Mouse (Mus musculus) liver, embryonic 12.5 days (tissue): ENCODE results near the gene Cysrt1. TPM values are rescaled to one million over a fixed set of nuclear protein-coding genes. Genes with fewer than 3 reads are reported as not detected.

Experiments used
- ATAC-seq: fragments of 200-750 bp; cut with Nextera tagmentation; 2 replicates; pipeline ENCODE4 v1.8.0; 2017; ENCODE audit warnings: moderate number of reproducible peaks, mild to moderate bottlenecking, moderate library complexity
- H3K27ac ChIP-seq: fragments of 300-500 bp; sonication (generic); 2 replicates; pipeline ENCODE4 v1.5.1; 2016; ENCODE audit warnings: mild to moderate bottlenecking
- H3K27me3 ChIP-seq: fragments of 300-500 bp; sonication (generic); replicated peaks from 2 replicates; pipeline ENCODE4 v1.6.1; 2016; ENCODE audit warnings: mild to moderate bottlenecking, moderate library complexity
- H3K36me3 ChIP-seq: fragments of 300-500 bp; sonication (generic); 2 replicates; pipeline ENCODE4 v1.6.1; 2016; ENCODE audit warnings: mild to moderate bottlenecking, moderate library complexity
- H3K4me1 ChIP-seq: fragments of 300-500 bp; sonication (generic); 2 replicates; pipeline ENCODE4 v1.6.1; 2016
- H3K4me2 ChIP-seq: fragments of 300-500 bp; sonication (generic); 2 replicates; pipeline ENCODE4 v1.6.1; 2016; ENCODE audit warnings: mild to moderate bottlenecking, moderate library complexity
- H3K4me3 ChIP-seq: fragments of 300-500 bp; sonication (generic); 2 replicates; pipeline ENCODE4 v1.5.1; 2016; ENCODE audit warnings: mild to moderate bottlenecking, moderate library complexity
- H3K9ac ChIP-seq: fragments of 300-500 bp; sonication (generic); 2 replicates; pipeline ENCODE4 v1.6.1; 2016; ENCODE audit warnings: mild to moderate bottlenecking, moderate library complexity
- H3K9me3 ChIP-seq: fragments of 300-500 bp; sonication (generic); replicated peaks from 2 replicates; pipeline ENCODE4 v1.6.1; 2016; ENCODE audit warnings: mild to moderate bottlenecking, moderate library complexity
- WGBS: fragments of 180-500 bp; shearing (Covaris S2); methylation state at CpG from one replicate; pipeline ENCODE4 v1.1.7; 2016; ENCODE audit not compliant: insufficient replicate concordance; 5-methylcytosine and 5-hydroxymethylcytosine counted together
- polyA plus RNA-seq: library from polyadenylated mRNA; unstranded; fragments of >200 nt; fragmentation: Nextera tagmentation; extraction: Ambion mirVana; gene quantifications from 2 replicates; pipeline ENCODE4 v1.2.1, GENCODE M21; 2016

Gene Cysrt1
- polyA plus RNA-seq, 1 experiment from 2014 or later: not detected

GRCm38 (mm10) chr2:25229582-25229981 lies 12.7 kb downstream of the Cysrt1 start:
- Histone ChIP-seq H3K9me3 (no peaks in the 10 kb centered on the region), H3K4me2 (no peak overlapping the region), H3K27ac (no peak overlapping the region), H3K4me1 (peaks cover 45% of the 10 kb centered on the region), H3K9ac (no peak overlapping the region), H3K36me3 (no peaks in the 10 kb centered on the region), H3K27me3 (peaks cover 18% of the 10 kb centered on the region), H3K4me3 (no peak overlapping the region)
- no peak for ATAC-seq
- 73% methylated on average over 5 of the region's 5 CpGs for WGBS

- H3K4me1 ChIP-seq: peaks cover 39% of the 10 kb centered on the region
- WGBS: 65% methylated on average over 6 of the region's 6 CpGs
- peak overlapping the region; percentile 67; the same call in 1 of the 2 replicates for H3K9ac ChIP-seq
- H3K36me3 ChIP-seq: no peaks in the 10 kb centered on the region
- peak overlapping the region; percentile 74 for H3K27ac ChIP-seq
- peak overlapping the region; percentile 48 for H3K4me3 ChIP-seq
- H3K4me2 ChIP-seq: peak overlapping the region; percentile 70
- ATAC-seq: no peak
- H3K27me3 ChIP-seq: peaks cover 16% of the 10 kb centered on the region
- H3K9me3 ChIP-seq: no peaks in the 10 kb centered on the region
These were observed 13.2 kb downstream of the Cysrt1 start for GRCm38 (mm10) chr2:25228995-25229530.

- WGBS: 0% methylated on average over 7 of the region's 7 CpGs
- Histone ChIP-seq H3K4me3 (peak overlapping the region; percentile 48), H3K27ac (peak overlapping the region; percentile 74), H3K9ac (peak overlapping the region; percentile 67), H3K36me3 (peaks cover 5% of the 10 kb centered on the region), H3K27me3 (peaks cover 14% of the 10 kb centered on the region), H3K4me1 (peaks cover 36% of the 10 kb centered on the region), H3K4me2 (peak overlapping the region; percentile 70), H3K9me3 (no peaks in the 10 kb centered on the region)
- peak; percentile 27 for ATAC-seq
These were observed 13.8 kb downstream of the Cysrt1 start for GRCm38 (mm10) chr2:25228431-25228889.

GRCm38 (mm10) chr2:25227406-25227805 lies 14.8 kb downstream of the Cysrt1 start:
- H3K4me2 ChIP-seq: no peak overlapping the region
- 0 out of 2 replicates have a peak overlapping the region, but pooled peaks have one; percentile 74 for H3K27ac ChIP-seq
- H3K4me1 ChIP-seq: peaks cover 40% of the 10 kb centered on the region
- ATAC-seq: no peak
- H3K9me3 ChIP-seq: no peaks in the 10 kb centered on the region
- H3K36me3 ChIP-seq: peaks cover 15% of the 10 kb centered on the region
- H3K4me3 ChIP-seq: no peak overlapping the region
- peaks cover 14% of the 10 kb centered on the region for H3K27me3 ChIP-seq
- H3K9ac ChIP-seq: no peak overlapping the region
- WGBS: 76% methylated on average over 4 of the region's 4 CpGs

GRCm38 (mm10) chr2:25226864-25227263 lies 15.4 kb downstream of the Cysrt1 start:
- Histone ChIP-seq H3K9ac (no peak overlapping the region), H3K4me3 (no peak overlapping the region), H3K27ac (0 out of 2 replicates have a peak overlapping the region, but pooled peaks have one; percentile 7), H3K4me2 (no peak overlapping the region), H3K36me3 (peaks cover 21% of the 10 kb centered on the region), H3K4me1 (peaks cover 45% of the 10 kb centered on the region), H3K9me3 (no peaks in the 10 kb centered on the region), H3K27me3 (peaks cover 14% of the 10 kb centered on the region)
- 81% methylated on average over 5 of the region's 5 CpGs for WGBS
- ATAC-seq: no peak

GRCm38 (mm10) chr2:25225811-25226379 lies 16.4 kb downstream of the Cysrt1 start:
- WGBS: 80% methylated on average over 8 of the region's 8 CpGs
- Histone ChIP-seq H3K9ac (peak overlapping the region; percentile 84), H3K27ac (peak overlapping the region; percentile 96)

GRCm38 (mm10) chr2:25224766-25225752 lies 17.2 kb downstream of the Cysrt1 start:
- Histone ChIP-seq H3K4me2 (peak overlapping the region; percentile 75), H3K9ac (peak overlapping the region; percentile 84), H3K4me1 (peaks cover 50% of the 10 kb centered on the region), H3K27ac (peak overlapping the region; percentile 96), H3K27me3 (0 out of 2 replicates have a peak, but pooled peaks cover under 1% of the 10 kb centered on the region), H3K4me3 (peak overlapping the region; percentile 99), H3K36me3 (peaks cover 28% of the 10 kb centered on the region), H3K9me3 (no peaks in the 10 kb centered on the region)
- 2% methylated on average over 41 of the region's 41 CpGs for WGBS
- ATAC-seq: peak; percentile 90

More at GRCm38 (mm10) chr2:25225811-25226379, 16.4 kb downstream of the Cysrt1 start:
- H3K9me3 ChIP-seq: no peaks in the 10 kb centered on the region
- peaks cover 28% of the 10 kb centered on the region for H3K36me3 ChIP-seq
- ATAC-seq: no peak
- peak overlapping the region; percentile 99 for H3K4me3 ChIP-seq
- H3K4me2 ChIP-seq: peak overlapping the region; percentile 75
- H3K27me3 ChIP-seq: peaks cover 4% of the 10 kb centered on the region; the same call in 1 of the 2 replicates
- peaks cover 50% of the 10 kb centered on the region for H3K4me1 ChIP-seq

GRCm38 (mm10) chr2:25224492-25224765 lies 17.8 kb downstream of the Cysrt1 start, which contains the start of gene Tubb4b:
Tubb4b (minus strand) TSS chr2:25224702.
- peak within 1 kb of the TSS; percentile 100 for H3K27ac ChIP-seq
- H3K9ac ChIP-seq: peak within 1 kb of the TSS; percentile 95
- H3K4me3 ChIP-seq: peak within 1 kb of the TSS; percentile 99
- peaks cover 28% of the 10 kb centered on the region for H3K36me3 ChIP-seq
- no peaks in the 10 kb centered on the region for H3K9me3 ChIP-seq
- 0% methylated on average over 17 of the region's 17 CpGs for WGBS
- H3K4me1 ChIP-seq: peaks cover 50% of the 10 kb centered on the region
- H3K4me2 ChIP-seq: peak within 1 kb of the TSS; percentile 88
- ATAC-seq: no peak
- H3K27me3 ChIP-seq: no peaks in the 10 kb centered on the region

- peak overlapping the region; percentile 95 for H3K9ac ChIP-seq
- H3K27ac ChIP-seq: peak overlapping the region; percentile 100
- peaks cover 28% of the 10 kb centered on the region for H3K36me3 ChIP-seq
- ATAC-seq: peak; percentile 79
- under 1% methylated on average over 53 of the region's 53 CpGs for WGBS
- H3K4me1 ChIP-seq: peaks cover 46% of the 10 kb centered on the region
- peak overlapping the region; percentile 99 for H3K4me3 ChIP-seq
- H3K9me3 ChIP-seq: no peaks in the 10 kb centered on the region
- H3K27me3 ChIP-seq: peaks cover under 1% of the 10 kb centered on the region; the same call in 1 of the 2 replicates
- H3K4me2 ChIP-seq: peak overlapping the region; percentile 88
These were observed 18.4 kb downstream of the Cysrt1 start for GRCm38 (mm10) chr2:25223681-25224491.

GRCm38 (mm10) chr2:25221331-25221772 lies 20.9 kb downstream of the Cysrt1 start:
- 62% methylated on average over 5 of the region's 5 CpGs for WGBS
- ATAC-seq: no peak

GRCm38 (mm10) chr2:25218445-25218844 lies 23.8 kb downstream of the Cysrt1 start, which contains the start of gene Fam166a:
Fam166a (plus strand) TSS chr2:25218745.
- Histone ChIP-seq H3K4me1 (peaks cover 22% of the 10 kb centered on the region), H3K27ac (no peak within 1 kb of the TSS), H3K9ac (no peak within 1 kb of the TSS), H3K4me3 (no peak within 1 kb of the TSS), H3K9me3 (no peaks in the 10 kb centered on the region), H3K27me3 (peaks cover 23% of the 10 kb centered on the region), H3K4me2 (no peak within 1 kb of the TSS), H3K36me3 (peaks cover 23% of the 10 kb centered on the region)
- no peak for ATAC-seq

More at GRCm38 (mm10) chr2:25221331-25221772, 20.9 kb downstream of the Cysrt1 start:
- peaks cover 28% of the 10 kb centered on the region for H3K36me3 ChIP-seq
- H3K9ac ChIP-seq: no peak overlapping the region
- H3K4me3 ChIP-seq: peak overlapping the region; percentile 25
- peaks cover 7% of the 10 kb centered on the region; the same call in 1 of the 2 replicates for H3K27me3 ChIP-seq
- H3K27ac ChIP-seq: peak overlapping the region; percentile 15
- H3K4me2 ChIP-seq: peak overlapping the region; percentile 88
- no peaks in the 10 kb centered on the region for H3K9me3 ChIP-seq
- H3K4me1 ChIP-seq: peaks cover 33% of the 10 kb centered on the region
